Mouse (Mus musculus) monocyte, adult 5-6 weeks (primary cell): Measurements from ENCODE around the gene Cdipt. TPM values are rescaled to one million over a fixed set of nuclear protein-coding genes. Genes with fewer than 3 reads are reported as not detected.
A peak's percentile ranks its signal among the peaks of the same experiment; 100 is the strongest.

Source experiments
- ATAC-seq: fragments of 153-309, 156-312 bp; replicated peaks from 2 replicates; pipeline ENCODE4 v1.8.0; 2017; ENCODE audit warnings: mild to moderate bottlenecking; ENCODE audit not compliant: low TSS enrichment, insufficient number of reproducible peaks, severe bottlenecking, poor library complexity, low FRiP score
- total RNA-seq: library from RNA; stranded (forward); fragments of 200-1000, 200-491, 200-594 nt; gene quantifications from 3 replicates; pipeline ENCODE4 v1.2.3, GENCODE M21; 2017

Cdipt gene
- total RNA-seq, 1 experiment from 2014 or later: 43.9 TPM

DNA sequence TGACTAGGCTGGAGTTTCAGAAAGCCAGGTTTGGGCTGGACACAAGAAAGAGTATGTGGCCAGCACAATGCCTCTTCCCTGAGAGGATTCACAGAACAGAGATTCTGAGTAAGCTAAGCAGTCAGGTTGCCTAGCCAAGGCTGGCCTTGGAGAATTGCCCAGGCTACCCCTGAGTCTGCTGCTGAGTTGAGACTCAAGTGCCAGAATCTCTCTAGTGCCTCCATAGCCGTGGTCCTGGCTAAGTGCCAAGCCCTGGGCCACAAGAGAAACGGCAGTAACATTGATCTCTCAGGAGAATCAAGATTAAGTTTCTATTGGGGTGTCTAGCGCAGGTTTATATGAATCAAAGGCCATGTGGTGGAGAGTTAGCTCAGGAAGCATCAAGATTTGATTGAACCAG lies 10.1 kb upstream of the Cdipt start:
- ATAC-seq: no peak

DNA sequence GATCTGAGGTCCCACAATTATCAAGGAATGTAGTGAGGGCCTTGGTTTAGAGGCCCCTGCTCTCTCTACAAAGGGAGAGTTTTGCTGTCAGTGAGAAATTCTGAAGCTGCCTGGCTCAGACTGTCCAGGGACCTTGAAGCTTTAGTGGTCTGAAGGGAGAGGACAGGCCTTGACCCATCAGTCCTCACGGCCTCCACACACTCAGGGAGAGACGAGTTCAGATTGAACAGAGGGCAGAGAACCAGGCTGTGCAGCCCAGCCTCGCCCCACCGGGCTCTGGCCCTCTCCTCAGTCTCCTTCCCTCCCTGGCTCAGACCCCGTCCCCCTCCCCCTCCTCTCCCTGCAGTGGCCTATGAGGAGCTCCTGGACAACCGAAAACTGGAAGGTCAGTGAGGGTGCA lies 8.4 kb upstream of the Cdipt start:
- ATAC-seq: no peak

DNA sequence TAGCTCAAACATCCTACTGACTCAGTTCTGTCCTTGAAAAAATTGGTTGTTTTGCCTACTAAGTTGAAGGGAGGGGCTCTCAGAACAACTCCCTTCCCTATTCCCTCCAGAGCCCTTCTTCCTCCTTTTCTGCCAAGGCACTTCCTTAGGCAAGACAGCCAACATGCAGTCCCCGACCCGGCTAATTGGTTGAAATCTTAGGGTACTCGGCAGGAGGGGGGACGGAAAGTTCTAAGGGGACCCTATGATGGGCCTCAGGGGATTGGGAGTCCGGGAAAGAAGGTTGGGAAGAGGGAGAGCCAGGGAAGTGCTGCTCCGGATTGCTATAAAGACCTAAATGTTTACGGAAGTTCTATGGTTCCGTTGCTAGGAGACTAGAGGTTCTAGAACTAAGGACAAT lies 221 bp upstream of the Cdipt start:
- peak; percentile 42 for ATAC-seq

GRCm38 (mm10) chr7:126975950-126976866 lies 494 bp downstream of the Cdipt start, which contains the start of gene Cdiptos:
Gene Cdiptos (minus strand): TSS chr7:126976098.
- peak; percentile 95 for ATAC-seq

DNA sequence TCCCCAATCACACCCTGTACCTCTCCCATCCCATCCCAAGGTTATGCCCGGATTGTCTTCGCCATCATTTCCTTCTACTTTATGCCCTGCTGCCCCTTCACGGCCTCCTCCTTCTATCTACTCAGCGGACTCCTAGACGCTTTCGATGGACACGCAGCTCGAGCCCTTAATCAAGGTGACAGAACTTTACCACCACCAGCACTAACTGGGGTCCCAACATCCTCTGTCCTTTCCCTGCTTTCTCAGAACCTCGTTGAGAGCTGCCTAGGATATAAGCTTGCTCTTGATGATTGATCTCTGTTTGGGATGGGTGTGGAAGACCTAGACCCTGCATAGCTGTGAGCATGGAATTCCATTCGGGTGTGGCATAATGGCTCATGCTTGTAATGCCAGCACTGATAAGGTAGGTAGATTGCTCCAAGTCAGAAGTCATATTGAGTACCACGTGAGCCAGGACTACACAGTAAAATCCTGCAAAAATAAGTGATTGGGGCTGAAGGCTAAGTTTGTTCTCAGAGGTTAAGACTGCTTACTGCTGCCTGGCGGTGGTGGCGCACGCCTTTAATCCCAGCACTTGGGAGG lies 1.3 kb downstream of the Cdipt start:
- no peak for ATAC-seq

DNA sequence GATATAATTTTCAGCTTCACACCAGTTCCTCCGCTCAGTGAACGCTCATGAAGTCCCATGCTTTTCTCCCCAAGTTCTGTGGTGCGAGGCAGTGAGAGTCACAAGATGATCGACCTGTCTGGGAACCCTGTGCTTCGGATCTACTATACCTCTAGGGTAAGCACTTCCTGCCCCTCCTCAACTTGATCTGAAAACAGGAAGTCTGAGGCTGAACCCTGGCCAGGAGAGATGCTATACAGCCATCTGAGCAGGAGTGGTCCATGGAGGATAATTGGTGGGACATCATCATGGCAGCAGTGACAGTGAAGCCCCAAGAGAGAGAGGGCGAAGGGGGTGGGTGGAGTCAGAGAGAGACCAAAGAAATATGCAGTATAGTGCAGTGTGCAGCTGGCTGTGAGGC lies 3.1 kb downstream of the Cdipt start:
- ATAC-seq: no peak

GRCm38 (mm10) chr7:126981601-126982000 lies 5.9 kb downstream of the Cdipt start:
- ATAC-seq: no peak

DNA sequence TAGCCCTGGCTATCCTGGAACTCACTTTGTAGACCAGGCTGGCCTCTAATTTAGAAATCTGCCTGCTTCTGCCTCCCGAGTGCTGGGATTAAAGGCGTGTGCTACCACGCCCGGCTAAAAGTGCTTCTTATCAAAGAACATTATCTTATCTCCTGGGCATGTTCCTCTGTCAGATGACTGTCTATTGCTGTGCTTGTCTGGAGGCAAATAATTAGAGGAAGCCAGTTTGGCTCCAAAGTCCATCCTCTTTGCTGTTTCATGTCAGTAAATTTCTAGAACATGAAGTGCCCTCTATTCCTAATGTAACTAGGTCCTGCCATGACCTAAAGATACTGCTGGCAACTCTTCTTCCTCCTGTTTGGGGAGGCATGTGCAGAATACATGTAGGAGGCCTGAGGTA lies 6.3 kb downstream of the Cdipt start:
- no peak for ATAC-seq

GRCm38 (mm10) chr7:126983113-126983512 lies 7.4 kb downstream of the Cdipt start:
- ATAC-seq: no peak

- ATAC-seq: no peak
Measured at GRCm38 (mm10) chr7:126984667-126985444, 9.1 kb downstream of the Cdipt start.

DNA sequence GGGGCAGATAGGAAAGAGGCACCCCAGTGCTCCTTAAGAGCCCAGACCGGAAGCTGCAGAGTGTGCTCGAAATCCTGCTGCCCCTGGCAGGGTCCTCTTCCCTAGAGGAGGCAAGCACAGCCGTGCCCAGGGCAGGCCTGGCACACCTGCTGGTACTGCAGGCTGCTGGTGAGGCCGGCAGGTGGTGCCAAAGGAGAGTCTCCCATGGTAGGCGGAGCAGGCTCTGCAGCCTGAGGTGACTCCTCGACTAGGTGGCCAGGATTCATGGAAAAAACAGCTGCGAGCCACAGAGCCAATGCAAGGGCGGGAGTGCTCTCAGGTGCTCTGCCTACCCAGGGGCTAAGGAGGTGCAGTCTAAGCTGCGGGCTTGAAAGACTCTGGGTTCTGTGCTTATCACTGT lies 10.6 kb downstream of the Cdipt start:
- no peak for ATAC-seq

DNA sequence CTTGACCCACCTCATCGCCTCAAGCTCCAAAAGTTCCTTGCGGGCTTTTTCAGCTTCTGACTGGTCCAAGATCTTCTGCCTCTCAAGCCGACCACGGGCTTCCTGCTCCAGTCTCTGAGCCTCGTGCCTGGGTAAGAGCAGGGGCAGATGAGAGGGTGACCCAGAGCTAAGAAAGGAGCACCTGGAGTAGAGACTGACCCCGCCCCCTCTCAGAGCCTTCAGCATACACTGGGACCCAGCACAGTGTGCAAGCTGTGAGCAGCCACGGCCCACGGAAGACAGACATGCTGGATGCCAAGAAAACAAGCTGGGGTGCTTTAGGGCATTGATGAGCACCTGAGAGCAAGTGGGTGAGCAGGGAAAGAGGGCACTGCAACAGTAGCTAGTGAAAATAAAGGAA lies 13.1 kb downstream of the Cdipt start:
- no peak for ATAC-seq

DNA sequence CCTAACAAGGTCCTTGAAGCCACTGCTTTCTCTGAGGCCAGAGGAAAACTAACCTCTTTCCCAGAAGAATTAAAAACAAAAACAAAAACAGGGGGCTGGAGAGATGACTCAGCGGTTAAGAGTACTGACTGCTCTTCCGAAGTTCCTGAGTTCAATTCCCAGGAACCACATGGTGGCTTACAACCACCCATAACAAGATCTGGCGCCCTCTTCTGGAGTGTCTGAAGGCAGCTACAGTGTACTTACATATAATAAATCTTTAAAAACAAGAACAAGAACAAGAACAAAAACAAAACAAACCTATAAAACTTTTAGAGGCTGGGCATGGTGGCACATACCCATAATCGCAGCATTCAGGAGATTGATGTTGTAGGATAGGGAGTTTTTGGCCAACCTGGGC lies 20.7 kb downstream of the Cdipt start:
- ATAC-seq: no peak

DNA sequence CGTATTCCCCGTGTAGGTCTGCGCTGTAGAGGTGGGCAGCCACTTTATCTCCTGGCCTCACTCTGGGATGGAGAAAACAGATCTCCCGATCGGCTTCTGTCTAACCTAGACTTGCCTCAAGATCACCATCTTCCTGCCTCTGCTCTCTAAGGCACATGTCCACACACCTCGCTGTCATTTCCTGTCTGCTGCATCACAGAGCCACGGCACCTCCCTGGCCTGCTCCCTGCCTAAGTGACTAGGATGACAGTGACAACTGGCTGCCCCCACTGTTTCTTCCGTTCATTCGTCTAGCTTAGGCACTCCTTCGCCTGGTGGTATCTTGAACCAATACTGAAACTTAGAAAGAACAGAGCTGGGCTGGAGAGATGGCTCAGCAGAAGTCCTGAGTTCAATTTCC lies 23.9 kb downstream of the Cdipt start:
- no peak for ATAC-seq

DNA sequence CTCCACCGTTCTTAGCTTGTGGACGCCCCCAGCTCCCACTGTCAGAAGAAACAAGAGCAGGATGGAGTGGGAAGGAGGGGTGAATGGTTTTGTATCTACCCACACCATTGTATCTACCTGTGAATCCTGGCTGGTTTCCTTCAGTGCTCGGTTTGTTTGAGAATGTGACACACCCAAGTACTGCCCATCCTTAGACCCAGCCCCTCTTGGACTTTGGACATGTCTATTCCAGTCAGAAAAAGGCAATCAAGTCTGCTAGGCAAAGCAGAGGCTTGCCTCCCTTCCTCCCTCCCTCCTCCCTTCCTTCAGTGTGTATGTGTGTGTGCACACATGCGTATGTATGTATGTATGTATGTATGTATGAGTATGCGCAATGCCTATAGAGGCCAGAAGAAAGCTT lies 27.9 kb downstream of the Cdipt start:
- no peak for ATAC-seq

DNA sequence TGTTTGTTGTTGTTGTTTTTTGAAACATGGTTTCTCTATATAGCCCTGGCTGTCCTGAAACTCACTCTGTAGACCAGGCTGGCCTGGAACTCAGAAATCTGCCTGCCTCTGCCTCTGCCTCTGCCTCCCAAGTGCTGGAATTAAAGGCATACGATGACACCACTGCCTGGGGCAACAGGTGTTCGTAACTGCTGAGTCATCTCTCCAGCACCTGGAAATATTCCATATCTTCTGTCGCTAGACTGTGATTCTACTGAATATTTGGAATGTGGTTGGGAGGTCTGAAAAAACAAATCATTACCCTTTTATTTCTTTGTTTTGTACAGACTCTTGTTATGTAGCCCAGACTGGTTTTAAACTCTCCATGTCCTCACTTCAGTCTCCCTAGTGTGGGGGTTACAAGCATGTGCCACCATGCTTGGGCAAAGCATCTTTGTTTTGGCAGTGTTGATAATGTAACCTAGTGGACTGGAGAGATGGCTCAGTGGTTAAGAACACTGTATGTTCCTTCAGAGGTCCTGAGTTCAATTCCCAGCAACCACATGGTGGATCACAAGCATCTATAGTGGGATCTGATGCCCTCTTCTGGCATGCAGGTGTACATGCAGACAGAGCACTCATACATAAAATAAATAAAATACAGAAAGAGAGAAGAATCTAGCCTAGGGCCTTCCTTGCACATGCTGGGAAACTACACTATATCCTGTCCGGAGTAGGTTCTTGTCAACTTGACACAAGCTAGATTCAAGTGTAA lies 28.6 kb downstream of the Cdipt start:
- ATAC-seq: no peak

DNA sequence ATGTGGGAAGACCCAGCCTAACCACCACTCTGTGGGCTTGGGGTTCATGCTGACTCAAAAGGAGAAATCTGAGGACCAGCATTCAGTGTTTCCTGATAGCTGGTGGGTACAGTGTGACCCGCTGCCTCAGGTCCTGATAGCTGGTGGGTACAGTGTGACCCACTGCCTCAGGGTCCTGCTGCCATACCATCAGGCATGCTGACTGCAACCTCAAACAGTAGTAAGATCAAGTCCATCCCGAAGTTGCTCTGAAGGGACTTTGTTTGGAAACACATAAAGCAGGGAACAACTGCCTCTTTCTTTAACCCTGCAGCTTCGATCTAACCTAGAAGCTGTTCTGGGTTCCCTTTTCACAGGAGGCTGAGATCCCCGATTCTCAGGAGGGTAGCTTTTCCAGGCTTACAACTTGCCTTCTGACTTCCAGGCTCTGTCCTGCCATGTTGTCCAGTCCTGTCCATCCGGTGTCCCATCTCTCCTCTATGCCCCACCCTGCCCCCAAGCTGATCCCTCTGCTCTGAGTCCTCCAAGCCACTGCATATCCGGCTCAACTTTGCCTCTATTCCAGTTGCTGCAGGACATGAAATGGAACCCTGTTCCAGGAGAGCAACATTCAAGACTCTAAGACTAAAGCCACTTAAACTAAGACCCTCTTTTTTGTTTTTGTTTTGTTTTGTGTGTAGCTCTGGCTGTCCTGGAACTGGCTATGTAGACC lies 31.8 kb downstream of the Cdipt start:
- ATAC-seq: no peak

DNA sequence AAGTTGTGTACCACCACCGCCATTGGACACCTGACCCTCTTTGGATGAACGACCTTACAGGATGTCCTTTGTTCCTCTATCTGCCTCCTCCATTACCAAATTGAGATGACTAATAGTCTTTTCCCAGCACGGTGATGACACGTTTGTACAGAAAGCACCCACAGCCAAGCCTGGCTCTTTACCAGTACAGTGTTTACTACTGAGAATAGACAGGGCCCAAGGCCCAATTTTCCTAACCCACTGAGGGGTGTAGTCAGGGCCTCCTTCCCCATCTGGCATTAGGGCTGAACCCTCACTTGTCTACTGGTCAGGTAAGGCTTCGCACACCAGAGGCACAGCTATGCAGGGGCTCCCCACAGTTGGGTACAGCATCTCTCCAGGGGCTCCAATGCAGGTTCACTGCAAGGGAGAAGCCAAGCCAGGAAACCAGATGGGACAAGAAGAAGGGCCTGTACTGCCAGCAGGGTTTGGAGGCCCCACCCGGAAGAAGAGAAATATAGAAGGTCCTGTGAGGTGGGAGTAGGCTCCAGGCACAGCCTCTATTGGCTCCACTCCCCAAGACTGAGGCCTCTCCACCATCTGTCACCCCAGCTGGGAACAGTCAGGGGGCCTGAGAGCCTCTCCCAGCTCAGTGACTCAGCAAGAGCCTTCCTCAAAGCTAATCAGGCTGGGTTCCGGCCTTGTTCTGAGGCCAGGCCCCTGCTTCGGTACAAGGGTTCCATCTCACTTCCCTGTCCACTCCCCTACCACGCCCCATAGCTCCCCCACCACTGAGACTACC lies 32.7 kb downstream of the Cdipt start:
- peak; percentile 91 for ATAC-seq
